Mouse (Mus musculus) inflammation-experienced regulatory T-cells, adult 16 weeks (primary cell): Measurements from ENCODE around the gene Phka2. TPM values are rescaled to one million over a fixed set of nuclear protein-coding genes. Genes with fewer than 3 reads are reported as not detected.

ENCODE experiments used
- polyA plus RNA-seq: library from polyadenylated mRNA; unstranded; fragments of 100-300 nt; shearing (Covaris generic); gene quantifications from one replicate; pipeline ENCODE4 v1.2.1, GENCODE M21; 2017

The Phka2 gene
- polyA plus RNA-seq, result 22.5 TPM

DNA sequence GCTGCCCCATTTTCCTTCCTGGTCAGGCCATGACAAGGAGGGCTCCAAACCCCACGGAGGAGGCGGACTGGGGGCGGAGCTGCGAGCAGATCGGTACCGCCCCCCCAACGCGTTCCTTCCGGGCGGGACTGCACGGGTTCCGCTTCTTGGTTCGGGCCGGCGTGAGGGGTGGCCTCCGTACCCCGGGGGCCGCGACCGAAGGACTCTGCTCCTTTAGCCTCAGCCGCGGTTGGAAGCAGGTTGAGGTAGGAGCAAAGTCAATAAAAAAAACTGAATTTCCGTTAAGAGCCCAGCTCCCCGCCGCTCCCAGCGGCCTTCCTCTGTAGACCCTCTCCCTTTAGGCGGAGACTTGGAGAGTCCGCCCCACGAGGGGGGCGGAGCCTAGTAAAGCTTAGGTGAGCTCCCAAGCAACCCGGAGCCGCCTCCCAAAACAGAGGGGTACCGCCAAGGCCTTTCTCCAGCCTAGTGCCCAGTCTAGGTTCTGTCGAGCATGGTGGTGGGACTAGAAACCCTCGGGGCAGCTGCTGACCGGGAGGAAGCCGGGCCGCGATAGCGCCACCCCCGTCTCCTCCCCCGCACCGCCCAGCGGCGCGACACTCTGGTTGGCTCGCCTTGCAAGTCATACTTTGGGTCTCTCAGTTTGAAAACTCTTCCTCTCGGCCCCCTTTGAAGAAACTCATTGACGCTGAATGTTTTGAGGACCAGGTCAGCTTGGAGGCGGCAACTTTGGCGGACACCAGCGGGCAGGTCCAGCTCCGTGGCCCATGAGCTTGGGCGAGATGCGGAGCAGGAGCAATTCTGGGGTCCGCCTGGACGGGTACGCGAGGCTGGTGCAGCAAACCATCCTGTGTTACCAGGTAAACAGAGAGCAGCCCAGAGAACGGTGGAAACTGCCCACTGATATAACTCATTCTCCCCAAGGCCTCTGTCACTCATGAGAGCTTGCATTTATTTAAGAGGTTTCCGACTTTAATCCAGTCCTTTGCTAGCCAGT is at the start of gene Phka2:
Gene Phka2, plus strand, starts transcription at position 119 of the 994 bp plus-strand sequence.

Other genes with a start within 250 kb of the Phka2 start
- gene Adgrg2, start 111.5 kb upstream of the Phka2 start, polyA plus RNA-seq, result not detected
- gene Ppef1, start 233.6 kb downstream of the Phka2 start, polyA plus RNA-seq, result not detected